Mouse (Mus musculus): ENCODE measurements around the gene Dscam. TPM values are rescaled to one million over a fixed set of nuclear protein-coding genes. Genes with fewer than 3 reads are reported as not detected.

Dscam gene
- polyA plus RNA-seq, 1 experiment from 2014 or later: 0.03 TPM

- DNase-seq (no peak), ATAC-seq (ENCODE audit: low read depth) (no peak)
- WGBS (ENCODE audit: insufficient replicate concordance): 65% methylated on average over 1 of the region's 1 CpGs
Measured at GRCm38 (mm10) chr16:96801650-96802237, 368.8 kb downstream of the Dscam start.

GRCm38 (mm10) chr16:96795431-96795830 lies 375.1 kb downstream of the Dscam start:
- no peaks in the 10 kb centered on the region for H3K27me3 ChIP-seq

More at GRCm38 (mm10) chr16:96801650-96802237, 368.8 kb downstream of the Dscam start:
- H3K27me3 ChIP-seq: no peaks in the 10 kb centered on the region
- H3K9ac ChIP-seq: no peak overlapping the region
- H3K4me2 ChIP-seq: no peak overlapping the region
- H3K36me3 ChIP-seq: no peaks in the 10 kb centered on the region
- H3K4me1 ChIP-seq (replicated peaks): no peaks in the 10 kb centered on the region
- H3K4me3 ChIP-seq (replicated peaks): no peak overlapping the region
- H3K9me3 ChIP-seq (replicated peaks): no peaks in the 10 kb centered on the region
- H3K27ac ChIP-seq: no peak overlapping the region

DNA sequence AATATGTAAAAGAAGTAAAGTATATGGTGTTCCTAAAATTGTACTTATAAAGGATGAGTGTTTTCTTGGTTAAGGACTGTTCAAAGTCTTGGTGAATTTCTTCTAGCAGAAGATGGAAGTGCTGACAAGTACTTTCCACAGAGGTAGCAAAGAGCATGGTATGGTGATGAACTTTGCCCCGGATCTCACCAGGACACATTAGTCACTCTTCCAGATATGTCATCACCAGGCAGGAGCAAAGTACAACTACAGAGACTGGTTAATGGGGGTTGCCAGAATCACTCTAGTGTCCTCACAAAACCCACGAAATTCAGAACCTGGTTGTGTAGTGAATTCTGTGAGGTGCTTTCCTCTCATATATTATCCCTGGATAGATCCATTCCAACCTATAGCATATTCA lies 379.2 kb downstream of the Dscam start:
- H3K36me3 ChIP-seq: no peaks in the 10 kb centered on the region
- no peak overlapping the region for H3K4me3 ChIP-seq (replicated peaks)
- H3K4me1 ChIP-seq (replicated peaks): no peaks in the 10 kb centered on the region
- 49% methylated on average over 2 of the region's 2 CpGs for WGBS (ENCODE audit: insufficient replicate concordance)
- H3K9ac ChIP-seq: no peak overlapping the region
- DNase-seq: no peak
- no peak for ATAC-seq (ENCODE audit: low read depth)
- H3K27ac ChIP-seq: no peak overlapping the region
- no peaks in the 10 kb centered on the region for H3K9me3 ChIP-seq (replicated peaks)
- no peaks in the 10 kb centered on the region for H3K27me3 ChIP-seq
- no peak overlapping the region for H3K4me2 ChIP-seq

More at GRCm38 (mm10) chr16:96795431-96795830, 375.1 kb downstream of the Dscam start:
- Histone ChIP-seq H3K27ac (no peak overlapping the region), H3K36me3 (no peaks in the 10 kb centered on the region), H3K9me3 (replicated peaks) (no peaks in the 10 kb centered on the region), H3K4me2 (no peak overlapping the region), H3K4me3 (replicated peaks) (no peak overlapping the region), H3K9ac (no peak overlapping the region), H3K4me1 (replicated peaks) (no peaks in the 10 kb centered on the region)
- DNase-seq: no peak
- 25% methylated on average over 2 of the region's 2 CpGs for WGBS (ENCODE audit: insufficient replicate concordance)
- no peak for ATAC-seq (ENCODE audit: low read depth)

- Histone ChIP-seq H3K36me3 (no peaks in the 10 kb centered on the region), H3K9ac (no peak overlapping the region), H3K4me3 (replicated peaks) (no peak overlapping the region), H3K9me3 (replicated peaks) (no peaks in the 10 kb centered on the region), H3K27ac (no peak overlapping the region), H3K4me1 (replicated peaks) (no peaks in the 10 kb centered on the region), H3K27me3 (no peaks in the 10 kb centered on the region), H3K4me2 (no peak overlapping the region)
- ATAC-seq (ENCODE audit: low read depth) (no peak), DNase-seq (no peak)
- WGBS (ENCODE audit: insufficient replicate concordance): 63% methylated on average over 5 of the region's 5 CpGs
Measured at GRCm38 (mm10) chr16:96788286-96788685, 382.3 kb downstream of the Dscam start.

DNA sequence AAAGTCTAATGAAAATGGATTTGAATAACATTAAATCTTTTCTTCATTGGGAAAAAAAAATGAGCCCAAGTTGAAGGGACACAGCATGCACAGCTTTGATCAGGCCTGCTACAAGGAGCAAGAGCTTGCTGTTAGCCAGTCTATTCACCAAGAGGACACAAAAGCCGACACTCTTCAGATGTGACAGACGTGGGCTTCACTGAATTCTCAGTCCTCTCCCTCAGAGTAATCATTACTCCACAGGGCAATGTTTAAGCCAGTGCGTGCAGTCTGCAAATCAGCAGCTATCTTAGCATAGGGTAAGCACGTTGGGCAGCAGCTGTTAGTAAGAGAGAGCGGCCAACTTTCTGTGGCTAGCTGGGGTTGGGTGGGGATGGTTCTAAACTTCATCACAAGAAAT lies 391.5 kb downstream of the Dscam start:
- 55% methylated on average over 5 of the region's 5 CpGs for WGBS (ENCODE audit: insufficient replicate concordance)
- no peak for ATAC-seq (ENCODE audit: low read depth)
- H3K9me3 ChIP-seq (replicated peaks): no peaks in the 10 kb centered on the region
- H3K27ac ChIP-seq: no peak overlapping the region
- no peak overlapping the region for H3K4me2 ChIP-seq
- H3K27me3 ChIP-seq: no peaks in the 10 kb centered on the region
- no peak for DNase-seq
- no peaks in the 10 kb centered on the region for H3K36me3 ChIP-seq
- no peaks in the 10 kb centered on the region for H3K4me1 ChIP-seq (replicated peaks)
- H3K9ac ChIP-seq: no peak overlapping the region
- no peak overlapping the region for H3K4me3 ChIP-seq (replicated peaks)

- ATAC-seq (ENCODE audit: low read depth): no peak
- H3K27ac ChIP-seq: no peak overlapping the region
- 67% methylated on average over 1 of the region's 1 CpGs for WGBS (ENCODE audit: insufficient replicate concordance)
- no peaks in the 10 kb centered on the region for H3K9me3 ChIP-seq (replicated peaks)
- H3K4me1 ChIP-seq (replicated peaks): no peaks in the 10 kb centered on the region
- H3K4me2 ChIP-seq: no peak overlapping the region
- no peaks in the 10 kb centered on the region for H3K36me3 ChIP-seq
- H3K27me3 ChIP-seq: no peaks in the 10 kb centered on the region
- H3K9ac ChIP-seq: no peak overlapping the region
- no peak overlapping the region for H3K4me3 ChIP-seq (replicated peaks)
- no peak for DNase-seq
Measured at GRCm38 (mm10) chr16:96774245-96774644, 396.3 kb downstream of the Dscam start.

DNA sequence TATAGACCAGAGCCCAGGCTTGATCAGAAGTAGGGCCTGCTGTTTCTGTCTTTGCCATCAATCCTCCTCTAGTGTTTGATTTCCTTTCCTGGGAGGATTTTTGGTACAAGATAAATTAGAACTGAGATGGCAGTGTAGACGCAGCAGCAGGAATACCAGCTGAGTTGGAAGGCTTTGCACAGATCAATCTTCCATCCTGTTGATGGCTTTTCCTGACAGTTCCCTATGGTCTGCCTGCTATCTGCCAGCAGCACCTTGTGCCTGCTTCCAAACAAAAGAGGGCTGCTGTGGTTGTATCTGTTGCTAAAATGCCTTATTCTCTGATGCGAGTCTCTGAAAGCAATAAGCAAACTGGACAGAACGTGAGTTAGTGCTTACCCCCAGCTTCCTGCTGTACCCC lies 402.6 kb downstream of the Dscam start:
- no peaks in the 10 kb centered on the region for H3K36me3 ChIP-seq
- no peak overlapping the region for H3K4me3 ChIP-seq (replicated peaks)
- ATAC-seq (ENCODE audit: low read depth): no peak
- no peak overlapping the region for H3K4me2 ChIP-seq
- no peaks in the 10 kb centered on the region for H3K27me3 ChIP-seq
- no peak overlapping the region for H3K27ac ChIP-seq
- WGBS (ENCODE audit: insufficient replicate concordance): 26% methylated on average over 3 of the region's 3 CpGs
- no peak for DNase-seq
- H3K9ac ChIP-seq: no peak overlapping the region
- H3K9me3 ChIP-seq (replicated peaks): no peaks in the 10 kb centered on the region
- H3K4me1 ChIP-seq (replicated peaks): no peaks in the 10 kb centered on the region

DNA sequence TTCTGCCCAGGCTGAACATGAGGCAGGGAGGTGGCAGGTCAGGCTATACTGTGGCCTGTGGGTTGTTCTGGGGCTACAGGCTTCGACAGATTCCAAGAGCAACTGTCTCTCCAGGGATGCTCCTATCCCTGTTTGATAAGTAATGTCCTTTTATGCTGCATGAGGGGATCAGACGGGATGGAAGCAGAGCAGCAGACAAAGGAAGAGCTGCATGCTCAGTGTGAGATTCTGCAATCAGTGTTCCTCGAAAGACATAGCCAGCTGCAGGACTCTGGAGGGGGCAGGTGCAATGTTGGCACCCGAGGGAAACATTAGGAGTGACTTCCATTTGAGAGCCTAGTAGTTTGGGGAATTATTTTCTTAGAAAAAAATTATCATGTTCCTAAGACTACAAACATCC lies 403.0 kb downstream of the Dscam start:
- Histone ChIP-seq H3K4me1 (replicated peaks) (no peaks in the 10 kb centered on the region), H3K27ac (no peak overlapping the region), H3K36me3 (no peaks in the 10 kb centered on the region), H3K9ac (no peak overlapping the region), H3K27me3 (no peaks in the 10 kb centered on the region), H3K4me3 (replicated peaks) (no peak overlapping the region), H3K9me3 (replicated peaks) (no peaks in the 10 kb centered on the region), H3K4me2 (no peak overlapping the region)
- DNase-seq (no peak), ATAC-seq (ENCODE audit: low read depth) (no peak)
- 31% methylated on average over 4 of the region's 4 CpGs for WGBS (ENCODE audit: insufficient replicate concordance)

DNA sequence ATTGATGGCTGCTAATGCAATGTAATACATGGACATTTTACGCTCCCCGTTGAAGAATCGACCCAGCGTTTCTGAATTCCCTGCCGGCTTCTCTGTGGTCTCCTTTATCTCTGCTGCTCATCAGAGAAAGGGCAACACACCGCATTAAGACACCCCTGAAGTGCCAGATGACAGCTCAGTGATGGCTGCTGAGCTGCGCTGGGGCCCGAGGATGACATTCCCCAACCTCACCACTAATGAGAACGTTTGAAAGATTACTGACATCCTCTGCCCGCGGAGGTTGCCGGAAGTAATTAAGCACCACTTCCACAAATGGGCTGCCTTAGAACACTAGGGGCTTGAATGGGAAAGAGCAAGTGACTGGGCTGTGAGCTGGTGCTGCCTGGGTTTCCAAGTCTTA lies 409.3 kb downstream of the Dscam start:
- H3K4me2 ChIP-seq: no peak overlapping the region
- ATAC-seq (ENCODE audit: low read depth) (no peak), DNase-seq (no peak)
- no peaks in the 10 kb centered on the region for H3K9me3 ChIP-seq (replicated peaks)
- H3K4me3 ChIP-seq (replicated peaks): no peak overlapping the region
- WGBS (ENCODE audit: insufficient replicate concordance): 20% methylated on average over 12 of the region's 12 CpGs
- H3K36me3 ChIP-seq: no peaks in the 10 kb centered on the region
- H3K4me1 ChIP-seq (replicated peaks): no peaks in the 10 kb centered on the region
- H3K9ac ChIP-seq: no peak overlapping the region
- H3K27ac ChIP-seq: no peak overlapping the region
- H3K27me3 ChIP-seq: peaks cover 3% of the 10 kb centered on the region; the same call in 1 of the 2 replicates

DNA sequence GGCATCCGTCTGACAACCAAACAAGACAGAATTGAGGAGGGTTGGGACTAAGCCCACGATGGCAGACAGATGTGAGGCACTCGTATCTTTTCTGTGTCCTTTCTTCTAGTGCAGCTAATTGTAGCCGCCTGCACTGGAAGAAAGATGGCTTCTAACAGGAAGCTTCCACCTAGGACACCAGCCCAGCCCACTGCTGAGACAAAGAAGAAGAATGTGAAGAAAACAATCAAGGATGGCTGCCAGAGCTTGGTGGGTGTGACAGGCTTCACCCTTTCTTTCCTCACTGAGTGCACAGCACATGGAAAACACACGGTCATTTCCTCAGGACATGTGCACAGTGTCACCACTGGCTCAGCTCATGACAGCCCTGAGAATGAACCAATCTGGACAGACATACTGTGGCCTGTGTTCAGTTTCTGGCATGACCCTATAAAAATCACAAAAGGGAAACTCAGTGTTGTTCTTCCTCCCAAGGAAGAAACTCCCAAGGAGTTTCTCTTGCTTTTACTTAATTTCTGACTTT lies 411.4 kb downstream of the Dscam start:
- H3K4me3 ChIP-seq (replicated peaks): no peak overlapping the region
- H3K9ac ChIP-seq: no peak overlapping the region
- H3K4me1 ChIP-seq (replicated peaks): no peaks in the 10 kb centered on the region
- no peak for ATAC-seq (ENCODE audit: low read depth)
- DNase-seq: no peak
- peaks cover 3% of the 10 kb centered on the region for H3K27me3 ChIP-seq
- H3K4me2 ChIP-seq: no peak overlapping the region
- WGBS (ENCODE audit: insufficient replicate concordance): 40% methylated on average over 5 of the region's 5 CpGs
- no peak overlapping the region for H3K27ac ChIP-seq
- no peaks in the 10 kb centered on the region for H3K9me3 ChIP-seq (replicated peaks)
- H3K36me3 ChIP-seq: no peaks in the 10 kb centered on the region

GRCm38 (mm10) chr16:96758381-96758780 lies 412.2 kb downstream of the Dscam start:
- H3K27ac ChIP-seq: no peak overlapping the region
- no peaks in the 10 kb centered on the region for H3K4me1 ChIP-seq (replicated peaks)
- no peak for ATAC-seq (ENCODE audit: low read depth)
- no peaks in the 10 kb centered on the region for H3K9me3 ChIP-seq (replicated peaks)
- H3K4me3 ChIP-seq (replicated peaks): no peak overlapping the region
- no peaks in the 10 kb centered on the region for H3K36me3 ChIP-seq
- WGBS (ENCODE audit: insufficient replicate concordance): 54% methylated on average over 3 of the region's 3 CpGs
- peaks cover 3% of the 10 kb centered on the region for H3K27me3 ChIP-seq
- DNase-seq: no peak
- no peak overlapping the region for H3K4me2 ChIP-seq
- H3K9ac ChIP-seq: no peak overlapping the region

- ATAC-seq (ENCODE audit: low read depth): no peak
Measured at GRCm38 (mm10) chr16:96757588-96758313, 412.8 kb downstream of the Dscam start.

More at GRCm38 (mm10) chr16:96757588-96758313, 412.8 kb downstream of the Dscam start:
- H3K9me3 ChIP-seq (replicated peaks): no peaks in the 10 kb centered on the region
- H3K4me2 ChIP-seq: no peak overlapping the region
- H3K4me1 ChIP-seq (replicated peaks): no peaks in the 10 kb centered on the region
- no peaks in the 10 kb centered on the region for H3K36me3 ChIP-seq
- H3K27me3 ChIP-seq: peaks cover 3% of the 10 kb centered on the region
- no peak overlapping the region for H3K27ac ChIP-seq
- H3K9ac ChIP-seq: no peak overlapping the region
- no peak for DNase-seq
- WGBS (ENCODE audit: insufficient replicate concordance): 8% methylated on average over 9 of the region's 9 CpGs
- H3K4me3 ChIP-seq (replicated peaks): no peak overlapping the region
